Mouse (Mus musculus): ENCODE measurements at regions not wholly inside any gene's neighbourhood (a gene's known extent, or its start where the extent isn't known, plus 50 kb on each side); places are given as distances from the start of the nearest gene placed in this dataset.

DNA sequence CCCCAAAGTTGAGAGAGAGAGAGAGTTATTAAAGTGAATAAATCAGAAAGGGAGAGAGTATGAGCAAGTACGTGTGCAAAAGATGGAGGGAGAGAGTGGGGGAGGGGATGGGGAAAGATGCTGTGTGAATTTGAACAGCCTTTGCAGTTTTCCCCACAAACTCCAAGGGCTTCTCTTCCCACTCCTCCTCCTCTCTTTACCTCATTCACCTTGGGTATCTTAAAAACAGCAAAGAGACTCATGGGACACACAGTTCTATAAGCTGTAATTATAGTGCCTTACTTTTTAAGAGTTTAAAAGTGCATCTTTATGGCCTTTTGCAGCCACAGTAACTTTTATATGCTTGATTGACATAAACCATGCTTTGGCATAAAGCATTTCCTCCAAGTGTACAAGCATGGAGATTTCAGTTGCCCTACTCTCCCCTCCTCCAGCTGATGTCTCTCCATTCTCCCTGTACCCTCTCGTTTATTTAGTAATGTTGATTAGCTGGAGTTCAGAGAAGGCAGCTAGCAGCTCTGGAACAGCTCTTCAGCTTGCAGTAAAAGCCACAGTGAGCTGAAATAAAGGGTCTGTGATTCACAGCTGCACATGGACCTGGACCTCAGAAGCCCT, 156.7 kb downstream of the Tbx18 start:
- TF ChIP-seq ZNF384 (IDR thresholded peaks at IDR 0.05; ENCODE audit: low read depth, low read length) (no peak), MAFK (IDR thresholded peaks at IDR 0.05; ENCODE audit: insufficient read depth, low read depth, low read length) (no peak), HCFC1 (IDR thresholded peaks at IDR 0.05; ENCODE audit: borderline replicate concordance, insufficient read depth, low read length) (no peak), ZC3H11A (IDR thresholded peaks at IDR 0.05; ENCODE audit: borderline replicate concordance, low read depth, low read length) (no peak), CHD2 (IDR thresholded peaks at IDR 0.05; ENCODE audit: low read depth, low read length) (no peak)
- in situ Hi-C loops (cut with MboI; ENCODE audit: low sequenced_read_pairs in 2 of 2, unreplicated experiment in 2 of 2): no loop called here
- Histone ChIP-seq H3K27ac (ENCODE audit: insufficient read depth, low read depth, low read length, poor library complexity, severe bottlenecking) (no peak overlapping the region), H3K9me3 (ENCODE audit: control insufficient read depth, insufficient read depth, low read depth, low read length) (no peaks in the 10 kb centered on the region), H3K36me3 (ENCODE audit: control insufficient read depth, insufficient read depth, low read length, poor library complexity, severe bottlenecking) (no peaks in the 10 kb centered on the region), H3K9ac (ENCODE audit: insufficient read depth, low read depth, low read length, poor library complexity, severe bottlenecking) (no peak overlapping the region), H3K4me3 (ENCODE audit: insufficient read depth in 1 of 2, low read depth in 1 of 2, low read length in 2 of 2, poor library complexity in 1 of 2, severe bottlenecking in 1 of 2) (no peak overlapping the region), H3K4me1 (ENCODE audit: control insufficient read depth in 2 of 2, insufficient read depth in 2 of 2, low read length in 2 of 2, poor library complexity in 1 of 2) (no peaks in the 10 kb centered on the region)
- DNase-seq (ENCODE audit: low read depth, low spot score): no peak

DNA sequence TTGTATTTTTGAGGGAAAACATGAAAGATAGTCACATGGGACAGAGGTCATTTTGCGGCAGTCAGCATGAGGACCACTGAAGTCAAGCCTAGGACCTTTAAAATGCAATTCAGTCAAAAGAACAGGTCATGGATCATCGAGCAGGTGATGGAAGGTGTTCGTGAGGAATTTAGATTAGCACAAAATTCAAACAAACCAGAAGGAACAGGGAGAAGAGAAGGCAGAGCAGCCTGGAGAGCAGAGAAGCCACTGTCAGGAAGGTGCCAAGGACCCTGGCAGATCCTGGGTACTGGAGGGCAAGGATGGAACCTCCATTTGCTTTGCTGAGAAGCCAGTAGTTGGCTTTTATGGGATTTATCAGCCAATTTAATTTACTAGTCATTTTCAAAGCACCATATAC, 167.8 kb downstream of the Tbx18 start:
- in situ Hi-C loops (cut with MboI; ENCODE audit: low sequenced_read_pairs in 2 of 2, unreplicated experiment in 2 of 2): no loop called here
- Histone ChIP-seq H3K27ac (ENCODE audit: insufficient read depth, low read depth, low read length, poor library complexity, severe bottlenecking) (no peak overlapping the region), H3K36me3 (ENCODE audit: control insufficient read depth, insufficient read depth, low read length, poor library complexity, severe bottlenecking) (no peaks in the 10 kb centered on the region), H3K9ac (ENCODE audit: insufficient read depth, low read depth, low read length, poor library complexity, severe bottlenecking) (no peak overlapping the region), H3K4me3 (ENCODE audit: insufficient read depth in 1 of 2, low read depth in 1 of 2, low read length in 2 of 2, poor library complexity in 1 of 2, severe bottlenecking in 1 of 2) (no peak overlapping the region), H3K4me1 (ENCODE audit: control insufficient read depth in 2 of 2, insufficient read depth in 2 of 2, low read length in 2 of 2, poor library complexity in 1 of 2) (no peaks in the 10 kb centered on the region), H3K9me3 (ENCODE audit: control insufficient read depth, insufficient read depth, low read depth, low read length) (no peaks in the 10 kb centered on the region)
- DNase-seq (ENCODE audit: low read depth, low spot score): no peak
- TF ChIP-seq MAFK (IDR thresholded peaks at IDR 0.05; ENCODE audit: insufficient read depth, low read depth, low read length) (no peak), CHD2 (IDR thresholded peaks at IDR 0.05; ENCODE audit: low read depth, low read length) (no peak), ZNF384 (IDR thresholded peaks at IDR 0.05; ENCODE audit: low read depth, low read length) (no peak), ZC3H11A (IDR thresholded peaks at IDR 0.05; ENCODE audit: borderline replicate concordance, low read depth, low read length) (no peak), HCFC1 (IDR thresholded peaks at IDR 0.05; ENCODE audit: borderline replicate concordance, insufficient read depth, low read length) (no peak)

DNA sequence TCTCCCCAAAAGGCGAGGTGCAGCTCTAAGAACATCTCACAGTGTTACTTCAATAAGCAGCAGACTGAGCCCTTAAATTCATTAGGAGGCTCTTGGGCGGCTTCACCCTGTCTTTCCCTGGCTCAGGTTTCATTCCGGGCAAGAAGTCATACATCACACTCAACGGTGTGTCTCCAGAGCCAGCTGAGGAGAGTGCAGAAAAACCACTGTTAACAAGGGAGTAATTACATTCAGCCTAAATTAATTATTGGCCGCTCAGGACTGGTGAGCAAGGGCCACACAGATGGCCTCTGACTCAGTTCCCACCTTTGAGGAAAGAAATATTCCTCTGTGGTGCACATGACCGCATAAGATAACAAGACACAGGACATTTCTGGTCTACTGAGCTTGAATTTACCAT, 168.3 kb downstream of the Tbx18 start:
- Histone ChIP-seq H3K4me1 (ENCODE audit: control insufficient read depth in 2 of 2, insufficient read depth in 2 of 2, low read length in 2 of 2, poor library complexity in 1 of 2) (no peaks in the 10 kb centered on the region), H3K9me3 (ENCODE audit: control insufficient read depth, insufficient read depth, low read depth, low read length) (no peaks in the 10 kb centered on the region), H3K4me3 (ENCODE audit: insufficient read depth in 1 of 2, low read depth in 1 of 2, low read length in 2 of 2, poor library complexity in 1 of 2, severe bottlenecking in 1 of 2) (no peak overlapping the region), H3K27ac (ENCODE audit: insufficient read depth, low read depth, low read length, poor library complexity, severe bottlenecking) (no peak overlapping the region), H3K9ac (ENCODE audit: insufficient read depth, low read depth, low read length, poor library complexity, severe bottlenecking) (no peak overlapping the region), H3K36me3 (ENCODE audit: control insufficient read depth, insufficient read depth, low read length, poor library complexity, severe bottlenecking) (no peaks in the 10 kb centered on the region)
- DNase-seq (ENCODE audit: low read depth, low spot score): no peak
- in situ Hi-C loops (cut with MboI; ENCODE audit: low sequenced_read_pairs in 2 of 2, unreplicated experiment in 2 of 2): no loop called here
- TF ChIP-seq ZC3H11A (IDR thresholded peaks at IDR 0.05; ENCODE audit: borderline replicate concordance, low read depth, low read length) (no peak), CHD2 (IDR thresholded peaks at IDR 0.05; ENCODE audit: low read depth, low read length) (no peak), MAFK (IDR thresholded peaks at IDR 0.05; ENCODE audit: insufficient read depth, low read depth, low read length) (no peak), HCFC1 (IDR thresholded peaks at IDR 0.05; ENCODE audit: borderline replicate concordance, insufficient read depth, low read length) (no peak), ZNF384 (IDR thresholded peaks at IDR 0.05; ENCODE audit: low read depth, low read length) (no peak)

DNA sequence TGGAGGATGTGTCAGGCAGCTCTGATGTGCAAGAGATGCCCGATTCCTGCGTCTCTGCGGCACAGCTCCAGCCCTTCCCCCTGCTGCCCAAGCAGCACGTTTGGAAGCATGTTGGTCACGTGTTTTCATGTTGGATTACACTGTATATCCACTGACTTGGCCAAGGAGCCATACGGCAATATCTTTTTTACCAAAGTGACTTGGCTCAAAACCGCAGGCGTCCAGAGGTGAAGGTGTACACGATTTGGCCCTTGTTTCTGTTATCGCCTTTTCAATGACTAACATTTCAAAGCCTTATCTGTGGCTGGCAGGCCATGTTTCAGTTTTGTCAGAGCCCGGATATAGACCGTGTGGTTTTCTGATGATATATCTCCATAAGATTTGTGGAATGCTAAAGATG, 173.2 kb downstream of the Tbx18 start:
- Histone ChIP-seq H3K36me3 (ENCODE audit: control insufficient read depth, insufficient read depth, low read length, poor library complexity, severe bottlenecking) (no peaks in the 10 kb centered on the region), H3K27ac (ENCODE audit: insufficient read depth, low read depth, low read length, poor library complexity, severe bottlenecking) (no peak overlapping the region), H3K4me3 (ENCODE audit: insufficient read depth in 1 of 2, low read depth in 1 of 2, low read length in 2 of 2, poor library complexity in 1 of 2, severe bottlenecking in 1 of 2) (no peak overlapping the region), H3K9ac (ENCODE audit: insufficient read depth, low read depth, low read length, poor library complexity, severe bottlenecking) (no peak overlapping the region), H3K4me1 (ENCODE audit: control insufficient read depth in 2 of 2, insufficient read depth in 2 of 2, low read length in 2 of 2, poor library complexity in 1 of 2) (no peaks in the 10 kb centered on the region), H3K9me3 (ENCODE audit: control insufficient read depth, insufficient read depth, low read depth, low read length) (no peaks in the 10 kb centered on the region)
- no peak for DNase-seq (ENCODE audit: low read depth, low spot score)
- TF ChIP-seq ZC3H11A (IDR thresholded peaks at IDR 0.05; ENCODE audit: borderline replicate concordance, low read depth, low read length) (no peak), MAFK (IDR thresholded peaks at IDR 0.05; ENCODE audit: insufficient read depth, low read depth, low read length) (no peak), CHD2 (IDR thresholded peaks at IDR 0.05; ENCODE audit: low read depth, low read length) (no peak), ZNF384 (IDR thresholded peaks at IDR 0.05; ENCODE audit: low read depth, low read length) (no peak), HCFC1 (IDR thresholded peaks at IDR 0.05; ENCODE audit: borderline replicate concordance, insufficient read depth, low read length) (no peak)
- in situ Hi-C loops (cut with MboI; ENCODE audit: low sequenced_read_pairs in 2 of 2, unreplicated experiment in 2 of 2): no loop called here
